In genomic region chr8:87087451-87088095, GRCm38 (mm10) we compare ENCODE assay signal across 8 mouse cellular contexts.
DNase-seq lines count a peak whose midpoint lies in the region; ATAC-seq and TF ChIP-seq lines count a peak whose summit lies in the region.

No protein-coding gene starts in this region.

- H3K9me3 ChIP-seq in embryonic facial prominence, embryonic 11.5 days (replicated peaks; ENCODE audit: control insufficient read depth, low read length): no peaks in the 10 kb centered on the region

- H3K36me3 ChIP-seq in embryonic facial prominence, embryonic 11.5 days (replicated peaks; ENCODE audit: control insufficient read depth, insufficient read depth, low read depth, low read length): no peaks in the 10 kb centered on the region
- H3K36me3 ChIP-seq in myocyte (ENCODE audit: control insufficient read depth, insufficient read depth): no peaks in the 10 kb centered on the region

- WGBS in embryonic facial prominence, embryonic 11.5 days: 46% methylated on average over 9 of the region's 9 CpGs

- H3K27me3 ChIP-seq in embryonic facial prominence, embryonic 11.5 days (ENCODE audit: control insufficient read depth, insufficient read depth, low read length): no peaks in the 10 kb centered on the region
- H3K27me3 ChIP-seq in myocyte (ENCODE audit: control insufficient read depth, insufficient read depth, insufficient read length): no peaks in the 10 kb centered on the region

- no peak overlapping the region for H3K4me3 ChIP-seq in embryonic facial prominence, embryonic 11.5 days (ENCODE audit: low read depth, low read length)
- no peak overlapping the region for H3K4me3 ChIP-seq in myocyte

- no peak overlapping the region for H3K9ac ChIP-seq in embryonic facial prominence, embryonic 11.5 days (replicated peaks; ENCODE audit: low read length)

- H3K27ac ChIP-seq in embryonic facial prominence, embryonic 11.5 days (replicated peaks; ENCODE audit: low read depth, low read length): no peak overlapping the region

- no peaks in the 10 kb centered on the region for H3K79me2 ChIP-seq in myocyte (ENCODE audit: control insufficient read depth, insufficient read depth)

- no peak for TF ChIP-seq POLR2A in myocyte (IDR thresholded peaks at IDR 0.05; ENCODE audit: insufficient read length, low read depth)

- H3ac ChIP-seq in myocyte (ENCODE audit: control insufficient read depth, insufficient read length): no peak overlapping the region

- H3K4me2 ChIP-seq in embryonic facial prominence, embryonic 11.5 days (ENCODE audit: low read depth, low read length): no peak overlapping the region
- no peak overlapping the region for H3K4me2 ChIP-seq in myocyte (ENCODE audit: low read depth)

- H3K4me1 ChIP-seq in embryonic facial prominence, embryonic 11.5 days (ENCODE audit: control insufficient read depth, insufficient read depth, low read length): no peaks in the 10 kb centered on the region

- DNase-seq in cerebellum, postnatal 4 days (ENCODE audit: low spot score in 2 of 2): no peak
- peak; percentile 33 for DNase-seq in ovary, postnatal 36 days (ENCODE audit: low spot score)
- no peak for DNase-seq in ovary, postnatal 10 days (ENCODE audit: low spot score)
- peak; percentile 86 for DNase-seq in embryonic facial prominence, embryonic 11.5 days (ENCODE audit: low spot score)
- no peak for DNase-seq in B cell, adult 2 months
- DNase-seq in thymus, postnatal 14 days: no peak

- peak; percentile 72 for ATAC-seq in cerebellum, adult (ENCODE audit: insufficient number of reproducible peaks, low FRiP score, low TSS enrichment)
- no peak for ATAC-seq in embryonic facial prominence, embryonic 11.5 days (replicated peaks; ENCODE audit: insufficient number of reproducible peaks, low FRiP score, low TSS enrichment, low read depth)

TF ChIP-seq in myocyte, 11 proteins besides CTCF, POLR2A, EP300 and RAD21:
- peak; percentile 91 for TF ChIP-seq REST (IDR thresholded peaks at IDR 0.05; ENCODE audit: insufficient read depth, insufficient read length)
- no peak for TF ChIP-seq TCF12 (IDR thresholded peaks at IDR 0.05; ENCODE audit: insufficient read depth, poor library complexity, severe bottlenecking)

Comparison
In these comparisons a context has a peak if more than half of its experiments do, and no peak if none do; other contexts are left out.
1. DNase-seq: peak in ovary, postnatal 36 days (single experiment) and embryonic facial prominence, embryonic 11.5 days (single experiment); none in cerebellum, postnatal 4 days (0 of 2), ovary, postnatal 10 days (single experiment), B cell, adult 2 months (0 of 2) and thymus, postnatal 14 days (single experiment).